Mouse (Mus musculus): ENCODE results near the gene Col12a1. TPM values are rescaled to one million over a fixed set of nuclear protein-coding genes. Genes with fewer than 3 reads are reported as not detected.
A peak's percentile ranks its signal among the peaks of the same experiment; 100 is the strongest.

Col12a1 gene
- polyA plus RNA-seq, 1 experiment from 2014 or later: 14.7 TPM

DNA sequence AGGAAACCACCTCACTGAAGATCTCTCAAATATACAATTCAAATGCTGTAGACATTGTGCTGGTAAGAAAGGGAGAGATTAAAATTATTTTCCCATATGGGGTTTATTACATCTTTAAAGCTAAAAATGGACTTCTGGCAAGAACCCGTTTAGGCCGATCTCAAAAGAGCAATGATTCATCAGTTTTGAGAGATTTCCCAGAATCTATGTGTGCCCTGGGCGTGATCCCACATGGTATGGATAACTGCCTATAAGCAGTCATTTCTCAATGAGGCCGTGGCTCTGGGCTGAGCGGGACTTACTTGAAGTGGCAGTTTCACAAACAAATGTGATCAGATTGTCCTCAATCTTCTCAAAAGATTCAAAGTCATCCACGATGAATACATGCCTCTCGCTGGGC is 87.4 kb downstream of the Col12a1 start:
- H3K36me3 ChIP-seq: peaks cover 30% of the 10 kb centered on the region
- no peak overlapping the region for H3K27ac ChIP-seq (replicated peaks)
- WGBS: 85% methylated on average over 7 of the region's 7 CpGs
- ATAC-seq (ENCODE audit: extremely low read depth, insufficient number of reproducible peaks, low FRiP score, low TSS enrichment): no peak
- H3K9me3 ChIP-seq: no peaks in the 10 kb centered on the region
- H3K4me3 ChIP-seq: no peak overlapping the region
- no peak overlapping the region for H3K9ac ChIP-seq
- H3K4me2 ChIP-seq: no peak overlapping the region
- H3K4me1 ChIP-seq: no peaks in the 10 kb centered on the region
- no peaks in the 10 kb centered on the region for H3K27me3 ChIP-seq (replicated peaks)

GRCm38 (mm10) chr9:79618839-79619597 is 99.6 kb downstream of the Col12a1 start:
- no peak for ATAC-seq (ENCODE audit: extremely low read depth, insufficient number of reproducible peaks, low FRiP score, low TSS enrichment)
- 0 out of 2 replicates have a peak overlapping the region, but pooled peaks have one; percentile 12 for H3K27ac ChIP-seq (replicated peaks)

GRCm38 (mm10) chr9:79617336-79617735 is 101.3 kb downstream of the Col12a1 start:
- H3K36me3 ChIP-seq: peaks cover 9% of the 10 kb centered on the region; the same call in 1 of the 2 replicates
- ATAC-seq (ENCODE audit: extremely low read depth, insufficient number of reproducible peaks, low FRiP score, low TSS enrichment): peak; percentile 93; the same call in 1 of the 2 replicates
- no peaks in the 10 kb centered on the region for H3K9me3 ChIP-seq
- H3K27ac ChIP-seq (replicated peaks): peak overlapping the region; percentile 79
- no peak overlapping the region for H3K4me2 ChIP-seq
- no peaks in the 10 kb centered on the region for H3K27me3 ChIP-seq (replicated peaks)
- H3K9ac ChIP-seq: no peak overlapping the region
- H3K4me3 ChIP-seq: no peak overlapping the region
- WGBS: 3% methylated on average over 3 of the region's 3 CpGs
- peaks cover 30% of the 10 kb centered on the region for H3K4me1 ChIP-seq

More at GRCm38 (mm10) chr9:79618839-79619597, 99.6 kb downstream of the Col12a1 start:
- H3K4me2 ChIP-seq: no peak overlapping the region
- H3K9ac ChIP-seq: no peak overlapping the region
- 0 out of 2 replicates have a peak, but pooled peaks cover 2% of the 10 kb centered on the region for H3K9me3 ChIP-seq
- peaks cover 30% of the 10 kb centered on the region for H3K4me1 ChIP-seq
- no peak overlapping the region for H3K4me3 ChIP-seq
- H3K27me3 ChIP-seq (replicated peaks): no peaks in the 10 kb centered on the region
- WGBS: 45% methylated on average over 6 of the region's 6 CpGs
- peaks cover 4% of the 10 kb centered on the region for H3K36me3 ChIP-seq

DNA sequence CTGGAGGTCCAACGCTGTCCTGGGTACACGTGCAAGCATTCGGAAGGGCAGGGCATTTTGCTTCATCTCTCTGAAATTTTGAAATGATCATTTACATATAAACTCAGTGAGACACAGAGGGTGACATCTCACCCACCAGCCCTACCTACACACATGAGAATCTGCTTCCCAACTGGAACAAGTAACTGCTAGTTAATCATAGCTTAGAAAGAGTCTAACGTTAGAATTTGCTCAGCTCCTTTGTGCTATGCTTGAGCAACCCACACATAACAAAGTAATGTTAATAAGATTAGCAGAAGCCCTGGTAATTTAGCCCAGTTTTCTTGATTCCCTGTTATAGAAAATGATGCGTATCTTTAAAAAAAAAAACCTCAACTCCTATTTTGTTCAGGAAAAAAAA is 102.6 kb downstream of the Col12a1 start:
- peaks cover 25% of the 10 kb centered on the region for H3K4me1 ChIP-seq
- peak overlapping the region; percentile 79 for H3K27ac ChIP-seq (replicated peaks)
- no peaks in the 10 kb centered on the region for H3K9me3 ChIP-seq
- WGBS: 82% methylated on average over 5 of the region's 5 CpGs
- ATAC-seq (ENCODE audit: extremely low read depth, insufficient number of reproducible peaks, low FRiP score, low TSS enrichment): no peak
- H3K9ac ChIP-seq: no peak overlapping the region
- H3K4me3 ChIP-seq: no peak overlapping the region
- H3K4me2 ChIP-seq: no peak overlapping the region
- no peaks in the 10 kb centered on the region for H3K27me3 ChIP-seq (replicated peaks)
- peaks cover 19% of the 10 kb centered on the region for H3K36me3 ChIP-seq

- ATAC-seq (ENCODE audit: extremely low read depth, insufficient number of reproducible peaks, low FRiP score, low TSS enrichment): no peak
- no peaks in the 10 kb centered on the region for H3K9me3 ChIP-seq
- peaks cover 22% of the 10 kb centered on the region for H3K36me3 ChIP-seq
- no peak overlapping the region for H3K4me2 ChIP-seq
- no peak overlapping the region for H3K9ac ChIP-seq
- H3K27ac ChIP-seq (replicated peaks): no peak overlapping the region
- WGBS: 74% methylated on average over 6 of the region's 6 CpGs
- H3K27me3 ChIP-seq (replicated peaks): no peaks in the 10 kb centered on the region
- H3K4me3 ChIP-seq: no peak overlapping the region
- 0 out of 2 replicates have a peak, but pooled peaks cover 4% of the 10 kb centered on the region for H3K4me1 ChIP-seq
These were observed 108.3 kb downstream of the Col12a1 start for GRCm38 (mm10) chr9:79610286-79610685.

- ATAC-seq (ENCODE audit: extremely low read depth, insufficient number of reproducible peaks, low FRiP score, low TSS enrichment): no peak
- no peak overlapping the region for H3K4me3 ChIP-seq
- no peaks in the 10 kb centered on the region for H3K9me3 ChIP-seq
- H3K9ac ChIP-seq: no peak overlapping the region
- no peak overlapping the region for H3K27ac ChIP-seq (replicated peaks)
- WGBS: 71% methylated on average over 4 of the region's 4 CpGs
- H3K4me1 ChIP-seq: 0 out of 2 replicates have a peak, but pooled peaks cover 4% of the 10 kb centered on the region
- H3K27me3 ChIP-seq (replicated peaks): no peaks in the 10 kb centered on the region
- peaks cover 23% of the 10 kb centered on the region for H3K36me3 ChIP-seq
- H3K4me2 ChIP-seq: no peak overlapping the region
These were observed 109.0 kb downstream of the Col12a1 start for GRCm38 (mm10) chr9:79609661-79610060.

GRCm38 (mm10) chr9:79608795-79609194 is 109.8 kb downstream of the Col12a1 start:
- WGBS: 57% methylated on average over 1 of the region's 1 CpGs

DNA sequence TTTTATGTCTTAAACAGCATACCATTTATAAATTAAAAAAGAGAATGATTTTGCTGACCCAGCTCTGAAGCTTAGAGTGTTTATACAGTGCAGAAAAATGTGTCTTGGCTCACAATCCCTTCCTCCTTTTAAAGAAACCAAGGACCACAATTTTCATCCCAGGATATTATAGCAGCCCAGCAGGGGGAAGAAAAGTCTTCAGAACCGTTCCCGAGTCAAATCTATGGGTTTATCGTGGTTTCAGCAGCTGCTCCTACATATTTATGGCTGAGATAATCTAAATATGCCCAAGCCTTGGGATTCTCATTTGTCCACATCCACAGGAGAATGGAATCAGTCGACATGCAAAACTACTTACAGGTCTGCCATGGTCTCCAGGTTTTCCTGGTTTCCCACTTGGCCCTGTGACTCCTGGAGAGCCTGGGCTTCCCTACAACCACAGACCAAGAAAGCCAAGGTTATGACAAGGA is 110.5 kb downstream of the Col12a1 start:
- H3K27me3 ChIP-seq (replicated peaks): no peaks in the 10 kb centered on the region
- H3K4me2 ChIP-seq: no peak overlapping the region
- H3K9ac ChIP-seq: no peak overlapping the region
- 52% methylated on average over 4 of the region's 4 CpGs for WGBS
- H3K27ac ChIP-seq (replicated peaks): no peak overlapping the region
- 0 out of 2 replicates have a peak, but pooled peaks cover 4% of the 10 kb centered on the region for H3K4me1 ChIP-seq
- H3K4me3 ChIP-seq: no peak overlapping the region
- H3K9me3 ChIP-seq: no peaks in the 10 kb centered on the region
- no peak for ATAC-seq (ENCODE audit: extremely low read depth, insufficient number of reproducible peaks, low FRiP score, low TSS enrichment)
- peaks cover 20% of the 10 kb centered on the region for H3K36me3 ChIP-seq

More at GRCm38 (mm10) chr9:79608795-79609194, 109.8 kb downstream of the Col12a1 start:
- Histone ChIP-seq H3K4me2 (no peak overlapping the region), H3K4me3 (no peak overlapping the region), H3K27ac (replicated peaks) (no peak overlapping the region), H3K36me3 (peaks cover 24% of the 10 kb centered on the region), H3K27me3 (replicated peaks) (no peaks in the 10 kb centered on the region), H3K4me1 (0 out of 2 replicates have a peak, but pooled peaks cover 4% of the 10 kb centered on the region), H3K9me3 (no peaks in the 10 kb centered on the region), H3K9ac (no peak overlapping the region)
- ATAC-seq (ENCODE audit: extremely low read depth, insufficient number of reproducible peaks, low FRiP score, low TSS enrichment): no peak

GRCm38 (mm10) chr9:79606122-79606521 is 112.5 kb downstream of the Col12a1 start:
- ATAC-seq (ENCODE audit: extremely low read depth, insufficient number of reproducible peaks, low FRiP score, low TSS enrichment): no peak
- H3K36me3 ChIP-seq: peaks cover 12% of the 10 kb centered on the region; the same call in 1 of the 2 replicates
- H3K27ac ChIP-seq (replicated peaks): no peak overlapping the region
- 77% methylated on average over 5 of the region's 5 CpGs for WGBS
- H3K4me1 ChIP-seq: 0 out of 2 replicates have a peak, but pooled peaks cover 4% of the 10 kb centered on the region
- no peaks in the 10 kb centered on the region for H3K27me3 ChIP-seq (replicated peaks)
- H3K4me3 ChIP-seq: no peak overlapping the region
- H3K9me3 ChIP-seq: no peaks in the 10 kb centered on the region
- no peak overlapping the region for H3K9ac ChIP-seq
- H3K4me2 ChIP-seq: no peak overlapping the region

GRCm38 (mm10) chr9:79605722-79606121 is 112.9 kb downstream of the Col12a1 start:
- peaks cover 9% of the 10 kb centered on the region; the same call in 1 of the 2 replicates for H3K36me3 ChIP-seq
- 68% methylated on average over 5 of the region's 5 CpGs for WGBS
- H3K4me1 ChIP-seq: 0 out of 2 replicates have a peak, but pooled peaks cover 4% of the 10 kb centered on the region
- no peaks in the 10 kb centered on the region for H3K9me3 ChIP-seq
- no peaks in the 10 kb centered on the region for H3K27me3 ChIP-seq (replicated peaks)
- no peak overlapping the region for H3K9ac ChIP-seq
- no peak overlapping the region for H3K4me2 ChIP-seq
- ATAC-seq (ENCODE audit: extremely low read depth, insufficient number of reproducible peaks, low FRiP score, low TSS enrichment): no peak
- H3K27ac ChIP-seq (replicated peaks): no peak overlapping the region
- H3K4me3 ChIP-seq: no peak overlapping the region

- H3K4me1 ChIP-seq: peaks cover 11% of the 10 kb centered on the region
- ATAC-seq (ENCODE audit: extremely low read depth, insufficient number of reproducible peaks, low FRiP score, low TSS enrichment): no peak
- peaks cover 13% of the 10 kb centered on the region; the same call in 1 of the 2 replicates for H3K36me3 ChIP-seq
- no peaks in the 10 kb centered on the region for H3K27me3 ChIP-seq (replicated peaks)
- 85% methylated on average over 3 of the region's 3 CpGs for WGBS
- no peak overlapping the region for H3K27ac ChIP-seq (replicated peaks)
- no peak overlapping the region for H3K4me3 ChIP-seq
- H3K9me3 ChIP-seq: no peaks in the 10 kb centered on the region
- H3K9ac ChIP-seq: no peak overlapping the region
- H3K4me2 ChIP-seq: no peak overlapping the region
These were observed 114.1 kb downstream of the Col12a1 start for GRCm38 (mm10) chr9:79604546-79604945.
